Mouse (Mus musculus): ENCODE measurements at regions not wholly inside any gene's neighbourhood (a gene's known extent, or its start where the extent isn't known, plus 50 kb on each side); places are given as distances from the start of the nearest gene placed in this dataset.

DNA sequence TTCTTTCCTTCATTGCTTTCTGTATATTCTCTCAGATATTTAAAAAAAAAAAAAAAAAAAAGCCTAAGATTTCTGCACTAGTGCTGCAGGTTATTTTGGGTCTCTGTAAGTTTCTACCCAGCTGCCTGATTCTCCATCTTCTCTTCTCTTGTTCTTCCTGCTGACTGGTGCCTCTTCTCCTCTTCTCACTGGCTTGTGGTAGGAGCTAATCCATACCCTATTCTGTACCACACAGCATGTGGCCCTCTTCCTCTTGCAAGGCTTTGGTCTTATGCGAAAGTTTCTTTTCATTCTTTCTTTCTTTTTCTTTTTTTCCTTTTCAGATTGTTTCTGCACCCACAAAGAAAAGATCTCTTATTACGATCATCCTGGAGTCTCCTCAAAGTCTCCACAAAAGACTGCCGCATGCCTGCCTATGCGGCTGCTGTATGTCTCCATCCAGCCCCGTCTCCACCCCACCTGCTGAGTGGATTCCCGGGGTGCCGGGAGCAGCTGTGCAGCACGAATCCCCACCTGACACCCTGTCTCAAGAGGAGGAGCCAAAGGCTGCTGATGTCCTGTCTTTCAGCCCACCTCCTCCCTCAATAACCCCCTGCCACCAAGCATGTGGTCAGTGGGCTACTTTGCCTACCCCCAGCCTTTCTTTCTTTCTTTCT is 66.3 kb downstream of the Ythdf1 start:
- DNase-seq (ENCODE audit: low spot score in 2 of 2) = no peak
- intact Hi-C loops (cut with DNase I) = no loop called here

DNA sequence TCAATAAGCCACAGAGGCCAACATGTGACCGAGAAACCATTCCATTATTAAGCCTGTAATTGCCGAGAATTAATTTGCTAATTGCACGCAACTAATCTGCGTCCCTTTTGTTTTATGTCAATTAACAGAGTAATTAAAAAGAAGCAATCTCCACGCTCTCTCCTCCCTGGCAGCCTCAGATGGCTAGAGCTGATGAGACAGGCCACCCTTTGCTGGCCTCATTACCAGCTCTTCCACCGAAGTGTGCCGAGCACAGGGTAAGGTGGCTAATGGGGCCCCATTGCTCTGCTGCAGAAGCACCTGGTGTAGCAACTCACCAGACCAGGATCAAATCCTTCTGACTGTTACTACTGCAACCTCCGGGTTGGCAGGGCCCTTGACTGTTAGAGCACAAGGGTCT is 70.8 kb upstream of the Bhlhe23 start:
- intact Hi-C loops (cut with DNase I) = no loop called here

DNA sequence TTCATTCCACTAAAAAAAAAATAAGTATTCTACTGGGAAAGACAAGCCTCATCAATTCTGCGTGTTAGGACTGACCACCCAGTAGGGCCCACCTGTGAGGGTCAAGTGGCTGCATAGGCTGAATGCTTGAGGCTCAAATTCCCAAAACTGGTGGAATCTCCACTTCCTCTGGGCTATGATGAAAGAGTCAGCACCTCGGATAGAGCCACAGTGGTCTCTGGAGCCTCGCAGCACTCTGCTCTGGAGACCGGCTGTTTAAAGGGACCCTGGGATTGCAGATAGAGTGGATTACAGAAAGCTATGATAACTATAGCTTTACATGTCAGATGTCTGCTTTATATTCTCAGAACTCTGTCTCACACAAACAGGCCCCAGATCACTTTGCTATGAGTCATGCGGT is 68.3 kb upstream of the Bhlhe23 start:
- no peak for DNase-seq (ENCODE audit: low spot score in 2 of 2)
- intact Hi-C loops (cut with DNase I) = no loop called here

More for the DNA sequence above, 70.8 kb upstream of the Bhlhe23 start:
- no peak for DNase-seq (ENCODE audit: low spot score in 2 of 2)

DNA sequence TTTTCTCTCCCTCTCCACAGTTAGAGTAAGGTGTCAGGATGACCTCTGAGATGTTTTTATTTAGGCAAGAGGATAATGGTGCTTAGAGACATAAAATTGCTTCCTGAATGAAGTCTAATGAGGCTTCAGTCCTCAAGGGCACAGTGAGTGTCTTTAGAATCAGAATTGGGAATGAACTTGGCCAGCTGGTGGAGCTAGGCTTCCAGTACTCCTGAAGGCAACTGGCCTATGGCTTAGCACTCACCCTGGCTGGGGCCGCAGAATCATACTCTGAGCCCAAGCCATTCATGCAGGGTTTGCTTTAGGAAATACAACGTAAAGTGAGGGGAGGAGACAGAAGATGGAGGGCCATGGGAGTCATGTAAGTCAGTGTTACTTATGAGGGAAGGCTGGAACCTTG is 67.0 kb upstream of the Bhlhe23 start:
- DNase-seq (ENCODE audit: low spot score in 2 of 2) = no peak
- intact Hi-C loops (cut with DNase I) = no loop called here

DNA sequence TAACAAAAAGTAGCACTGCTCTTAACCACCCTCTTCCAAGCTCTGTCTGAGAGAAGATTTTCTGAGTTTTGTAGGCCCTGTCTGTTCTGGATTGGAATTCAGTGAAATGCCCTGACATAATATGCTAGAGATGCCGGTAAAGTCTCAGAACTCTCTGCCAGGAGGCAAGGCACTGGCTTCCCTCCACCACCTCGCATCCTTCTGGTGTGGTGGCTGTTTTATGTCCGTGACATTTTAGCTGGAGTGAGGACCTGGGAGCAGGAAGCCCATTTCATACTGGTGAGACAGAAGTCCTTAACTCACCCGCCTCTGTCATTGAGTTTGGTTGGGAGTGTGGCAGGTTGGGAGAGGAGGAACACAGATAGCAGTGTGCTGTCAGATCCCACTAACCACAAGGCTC is 62.4 kb upstream of the Bhlhe23 start:
- no peak for DNase-seq (ENCODE audit: low spot score in 2 of 2)
- intact Hi-C loops (cut with DNase I) = no loop called here

DNA sequence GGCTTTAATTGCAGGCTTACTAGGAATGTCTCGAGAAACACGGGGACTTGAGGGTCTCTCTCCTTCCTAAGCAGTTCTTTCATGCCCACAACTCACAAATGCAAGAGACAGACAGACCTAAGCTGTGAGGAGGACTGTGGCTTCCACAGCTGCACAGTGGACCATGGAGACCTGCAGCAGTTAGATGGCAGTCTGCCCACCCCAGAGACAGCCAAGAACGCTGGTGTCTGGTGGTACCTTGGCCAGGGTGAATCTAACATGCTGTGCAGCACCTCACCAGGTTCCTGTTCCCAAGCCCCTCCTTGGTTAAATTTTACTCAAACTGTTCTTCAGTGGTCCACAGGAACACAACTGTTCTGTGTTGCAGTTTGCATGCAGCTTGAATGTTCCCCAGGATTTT is 61.3 kb upstream of the Bhlhe23 start:
- intact Hi-C loops (cut with DNase I) = no loop called here
- DNase-seq (ENCODE audit: low spot score in 2 of 2) = no peak

DNA sequence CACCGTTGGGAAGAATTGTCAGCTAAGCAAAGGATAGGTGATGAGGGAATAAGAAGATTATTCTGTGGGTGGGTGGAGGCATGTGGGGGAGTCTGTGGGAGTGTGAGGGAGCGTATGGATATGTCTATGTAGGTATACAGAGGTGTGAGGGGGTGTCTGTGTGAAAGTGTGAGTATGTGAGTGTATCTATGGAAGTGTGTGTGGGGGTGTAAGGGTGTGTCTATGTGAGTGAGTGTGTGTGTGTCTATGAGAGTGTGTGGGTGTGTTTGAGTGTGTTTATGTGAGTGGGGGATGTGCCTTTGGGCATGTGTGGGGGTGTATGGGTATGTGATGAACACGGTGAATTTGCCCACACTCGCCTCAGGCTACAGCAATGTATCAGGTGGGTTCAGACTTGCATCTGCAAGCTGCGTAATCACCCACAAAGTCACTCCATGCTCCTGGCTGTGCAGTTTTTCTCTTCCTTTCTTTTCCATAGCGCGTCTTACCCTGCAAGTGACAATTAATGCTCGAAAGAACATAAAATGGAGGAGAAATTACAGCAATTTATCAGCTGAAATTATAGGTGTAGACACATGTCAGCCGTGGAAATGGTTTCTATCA is 60.7 kb upstream of the Bhlhe23 start:
- intact Hi-C loops (cut with DNase I) = no loop called here
- peak in 1 of 2 experiments; percentile 51 for DNase-seq (ENCODE audit: low spot score in 2 of 2)

DNA sequence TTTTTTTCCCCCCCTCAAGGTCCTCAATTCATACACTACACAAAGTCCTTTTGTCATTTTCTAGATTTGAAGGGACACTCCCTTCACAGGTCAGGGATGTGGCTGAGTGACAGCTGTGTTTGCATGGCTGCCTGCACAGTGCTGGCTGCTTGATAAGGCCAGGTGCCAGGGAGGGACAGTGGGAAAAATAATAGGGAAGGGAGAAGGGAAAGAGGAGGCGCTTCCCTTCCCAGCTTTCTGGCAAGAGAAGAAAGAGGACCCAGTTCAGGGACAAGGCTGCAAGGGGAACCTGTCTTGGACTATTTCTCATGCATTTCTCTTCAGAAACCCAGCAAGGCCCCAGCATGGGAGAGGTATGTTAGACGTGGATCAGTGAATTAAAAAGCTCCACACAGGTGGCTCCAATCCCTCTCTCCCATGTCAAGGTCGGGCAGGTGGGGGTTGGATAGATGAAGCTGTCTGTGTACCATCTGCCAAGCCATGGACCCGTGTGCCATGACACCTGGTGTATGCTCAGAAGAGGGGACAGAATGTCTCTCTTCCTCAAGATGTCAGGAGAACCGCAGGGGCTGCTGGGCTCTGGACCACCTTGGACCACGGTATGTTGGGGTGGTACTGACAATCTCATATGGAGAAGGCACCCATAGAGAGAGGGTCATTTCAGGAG is 59.4 kb upstream of the Bhlhe23 start:
- DNase-seq (ENCODE audit: low spot score in 2 of 2) = no peak
- intact Hi-C loops (cut with DNase I) = no loop called here

DNA sequence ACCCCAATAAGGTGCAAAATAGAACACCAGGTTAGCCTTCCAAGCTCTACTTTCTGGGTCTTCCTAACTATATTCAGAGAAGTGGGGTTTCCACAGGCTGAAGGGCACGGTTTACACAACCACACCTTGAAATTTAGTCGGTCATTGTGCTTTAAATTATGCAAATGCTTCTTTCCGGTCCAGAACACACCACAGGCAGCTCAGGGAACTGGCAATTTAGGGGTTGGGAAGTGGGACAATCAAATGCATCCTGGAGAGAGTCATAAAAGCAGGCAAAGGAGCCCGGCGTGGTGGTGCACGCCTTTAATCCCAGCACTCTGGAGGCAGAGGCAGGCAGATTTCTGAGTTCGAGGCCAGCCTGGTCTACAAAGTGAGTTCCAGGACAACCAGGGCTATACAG is 56.0 kb upstream of the Bhlhe23 start:
- DNase-seq (ENCODE audit: low spot score in 2 of 2) = no peak
- intact Hi-C loops (cut with DNase I) = no loop called here

DNA sequence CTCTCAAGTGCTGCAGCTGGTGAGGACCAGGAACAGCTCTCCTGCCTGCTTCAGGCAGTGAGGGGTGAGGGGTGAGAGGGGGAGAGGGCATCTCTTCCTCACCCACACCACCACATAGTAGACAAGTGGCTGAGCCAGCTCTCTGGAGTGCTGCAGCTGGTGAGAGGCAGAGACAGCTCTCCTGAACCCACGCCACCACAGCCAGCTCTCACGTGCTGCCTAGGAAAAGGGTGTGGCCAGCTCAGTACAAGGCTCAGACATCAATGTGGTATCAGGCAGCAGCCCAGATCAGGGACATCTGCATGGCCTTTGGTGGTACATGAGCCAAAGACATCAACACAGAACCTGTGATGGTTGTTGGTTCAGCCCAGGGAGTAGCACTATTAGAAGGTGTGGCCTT is 53.9 kb upstream of the Bhlhe23 start:
- intact Hi-C loops (cut with DNase I) = no loop called here
- peak in 1 of 2 experiments; percentile 59 for DNase-seq (ENCODE audit: low spot score in 2 of 2)

DNA sequence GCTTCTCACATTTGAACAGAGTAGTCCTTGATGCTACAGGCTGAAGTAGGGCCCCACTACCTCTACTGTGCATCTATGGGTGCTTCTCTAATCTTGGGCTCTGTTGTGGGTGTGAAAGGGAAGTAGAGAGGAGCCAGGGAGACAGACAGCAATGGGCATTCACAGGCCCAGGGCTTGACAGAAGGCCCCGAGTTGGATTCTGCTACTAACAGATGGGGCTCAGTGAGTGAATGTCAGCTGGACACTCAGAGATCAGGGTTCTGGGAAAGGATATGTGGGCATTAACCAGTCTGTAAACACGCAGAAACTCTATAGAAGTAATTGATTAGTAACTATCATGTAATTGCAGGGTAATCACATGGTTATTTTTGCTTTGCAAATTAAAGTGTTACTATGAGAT is 51.4 kb upstream of the Bhlhe23 start:
- DNase-seq (ENCODE audit: low spot score in 2 of 2) = no peak
- intact Hi-C loops (cut with DNase I) = loop anchor here (10.0 kb wide), 1 partner anchor 237 kb away; no protein-coding TSS in a partner anchor

DNA sequence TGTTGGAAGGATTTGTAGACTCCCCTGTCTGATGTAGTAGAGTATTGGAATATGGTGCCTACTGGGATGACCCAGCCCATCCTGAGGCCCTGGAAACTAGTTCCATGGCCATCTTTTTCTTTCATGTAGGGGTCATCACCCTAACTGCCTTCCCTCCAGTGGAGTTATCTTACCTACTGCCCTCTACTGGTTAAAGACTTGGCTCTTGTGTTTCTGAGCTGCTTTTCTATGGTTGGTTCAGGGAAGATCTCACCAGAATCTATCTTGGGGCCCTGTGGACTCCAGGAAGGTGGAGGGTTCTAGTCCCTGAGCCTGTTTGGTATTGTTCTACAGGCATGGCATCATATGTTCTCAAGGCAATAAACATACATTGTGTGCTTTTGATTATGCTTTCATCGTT is 50.0 kb upstream of the Bhlhe23 start:
- intact Hi-C loops (cut with DNase I) = loop anchor here (10.0 kb wide), 1 partner anchor 238 kb away; no protein-coding TSS in a partner anchor

More for the DNA sequence above, 50.0 kb upstream of the Bhlhe23 start:
- no peak for DNase-seq (ENCODE audit: low spot score in 2 of 2)

Data from left cerebral cortex, postnatal 25 days (tissue).